Mouse (Mus musculus) left cerebral cortex, adult 18-20 months (tissue): ENCODE measurements at regions not wholly inside any gene's neighbourhood (a gene's known extent, or its start where the extent isn't known, plus 50 kb on each side); places are given as distances from the start of the nearest gene placed in this dataset.
A peak's percentile ranks its signal among the peaks of the same experiment; 100 is the strongest.
"Not testable (repeated sequence)": the region's sequence is repeated elsewhere in the genome, so short reads cannot be mapped to it uniquely, and the experiment has no call there.

Experiments used
- DNase-seq, 2 experiments: peaks; one replicate each; pipeline ENCODE4 v3.0.0; 2021 to 2022; ENCODE audit warnings: low spot score in 2 of 2, mixed read lengths in 1 of 2

- DNase-seq: no peak
These were observed 229.4 kb upstream of the Synpr start for GRCm38 (mm10) chr14:13055198-13055597.

GRCm38 (mm10) chr14:13042536-13042935, 219.7 kb upstream of the Cadps start:
- DNase-seq: not testable (repeated sequence)

- DNase-seq: no peak
These were observed 218.9 kb upstream of the Cadps start for GRCm38 (mm10) chr14:13041741-13042140.

- DNase-seq: no peak
These were observed 217.3 kb upstream of the Cadps start for GRCm38 (mm10) chr14:13040176-13040575.

- DNase-seq: peak; percentile 4 to 42
These were observed 214.5 kb upstream of the Cadps start for GRCm38 (mm10) chr14:13037426-13037825.

- no peak for DNase-seq
These were observed 206.9 kb upstream of the Cadps start for GRCm38 (mm10) chr14:13029794-13030193.

- no peak for DNase-seq
These were observed 199.9 kb upstream of the Cadps start for GRCm38 (mm10) chr14:13022744-13023143.

GRCm38 (mm10) chr14:13011099-13011498, 188.2 kb upstream of the Cadps start:
- DNase-seq: no peak

- DNase-seq: peak; percentile 88 to 91
These were observed 178.3 kb upstream of the Cadps start for GRCm38 (mm10) chr14:13000997-13001699.

DNA sequence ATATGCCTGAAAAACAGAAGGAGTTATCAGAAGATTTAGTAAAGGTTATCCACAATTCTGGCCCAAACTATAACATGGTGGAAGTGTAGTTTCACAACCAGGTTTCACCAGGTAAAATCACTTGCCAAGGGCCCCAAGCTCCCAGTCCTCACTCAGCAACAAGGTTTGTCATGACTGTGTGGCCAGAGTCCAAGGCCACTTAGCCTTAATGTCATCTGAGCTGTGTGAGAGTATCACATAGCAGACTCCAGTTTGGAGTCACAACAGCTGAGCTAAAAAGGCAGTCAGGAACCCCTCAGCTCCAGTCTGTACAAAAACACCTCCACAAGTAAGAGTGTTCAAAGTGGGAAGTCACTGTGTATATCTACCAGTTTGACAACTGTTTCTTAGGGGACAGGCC, 156.5 kb upstream of the Cadps start:
- DNase-seq: no peak

- no peak for DNase-seq
These were observed 143.6 kb upstream of the Cadps start for GRCm38 (mm10) chr14:12966441-12966840.

DNA sequence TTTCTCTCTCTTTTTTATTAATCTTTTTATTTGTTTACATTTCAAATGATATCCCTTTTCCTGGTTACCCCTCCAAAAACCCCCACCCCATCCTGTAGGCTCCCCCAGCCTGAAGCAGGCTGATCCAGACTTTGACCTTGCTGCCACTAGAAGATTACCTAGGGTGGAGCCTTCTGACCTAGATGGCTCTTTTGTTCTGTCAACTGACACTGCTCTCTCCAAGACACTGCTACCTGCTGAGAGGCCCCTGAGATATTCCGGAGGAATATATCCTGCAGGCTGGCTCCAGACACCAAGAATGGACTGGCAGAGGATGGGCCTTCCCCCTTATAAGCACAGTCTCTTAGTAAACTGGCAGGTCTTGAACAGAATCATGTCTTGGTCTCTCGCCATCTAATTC, 135.0 kb upstream of the Cadps start:
- not testable (repeated sequence) for DNase-seq

DNA sequence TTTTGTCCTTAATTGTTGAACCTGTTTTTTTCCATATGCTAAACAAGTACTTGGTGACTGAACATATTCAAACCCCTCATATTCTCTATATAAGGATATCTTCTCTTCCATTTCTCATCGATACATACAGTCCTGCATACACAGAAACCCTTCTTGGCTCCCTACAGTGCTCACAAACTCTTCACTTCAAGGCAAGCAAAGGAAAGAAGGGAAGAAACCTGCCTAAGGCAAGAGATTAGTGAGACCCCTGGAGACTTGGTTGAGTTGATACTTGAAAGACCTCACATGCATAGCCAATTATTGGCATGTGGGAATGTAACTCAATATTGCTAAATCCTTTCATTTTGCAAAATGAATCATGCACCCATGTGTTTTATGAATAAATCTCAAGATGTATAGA, 128.0 kb upstream of the Cadps start:
- no peak for DNase-seq

DNA sequence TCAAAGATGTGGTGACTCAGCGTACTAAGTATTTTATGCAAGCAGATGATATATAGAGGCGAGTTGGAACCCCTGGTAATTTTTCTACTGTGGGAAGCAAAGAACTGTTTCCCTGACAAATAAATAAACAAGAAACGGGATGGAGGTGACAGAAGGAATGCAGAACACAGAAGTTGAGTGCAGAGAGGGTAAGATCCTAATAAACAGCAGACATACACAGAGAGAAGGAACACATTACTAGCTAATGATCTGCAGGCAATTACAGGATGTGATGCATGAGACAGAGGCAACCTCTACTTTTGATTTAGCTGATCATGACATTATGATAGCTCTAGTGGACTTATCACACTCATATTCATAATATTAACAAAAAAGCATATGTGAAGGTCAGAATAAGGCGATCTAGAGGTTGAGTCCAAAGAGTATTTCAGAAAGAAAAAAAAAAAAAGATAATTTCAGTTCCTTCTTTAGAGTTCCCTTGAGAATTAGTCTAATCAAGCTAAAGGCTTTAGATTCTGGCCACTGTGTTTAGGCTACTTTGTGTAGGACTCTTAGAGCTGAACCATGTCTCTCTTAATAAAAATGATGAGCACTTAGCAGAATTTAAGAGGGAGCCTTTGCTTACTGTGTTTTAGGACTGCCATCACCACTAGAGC, 115.9 kb upstream of the Cadps start:
- no peak for DNase-seq

DNA sequence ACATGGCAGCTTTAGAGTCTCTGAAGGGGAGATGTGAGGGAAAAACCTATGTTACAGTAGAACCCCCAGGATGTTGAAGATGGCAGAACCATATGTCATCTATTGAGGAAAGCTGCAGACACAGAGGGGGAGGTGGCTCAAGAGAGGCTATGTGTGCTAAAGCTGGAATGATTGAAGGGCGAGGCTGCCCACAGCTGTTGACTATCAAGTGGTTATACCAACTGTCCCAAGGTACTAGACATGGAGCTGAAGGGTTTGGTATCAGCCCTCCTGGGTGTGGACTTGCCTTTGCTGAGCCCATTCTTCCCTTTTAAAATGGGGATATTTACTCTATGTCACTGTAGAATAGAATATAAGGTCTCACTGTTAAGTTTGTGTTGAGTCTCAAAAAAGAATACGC, 113.5 kb upstream of the Cadps start:
- no peak for DNase-seq

GRCm38 (mm10) chr14:12931668-12932384, 108.9 kb upstream of the Cadps start:
- DNase-seq: no peak

DNA sequence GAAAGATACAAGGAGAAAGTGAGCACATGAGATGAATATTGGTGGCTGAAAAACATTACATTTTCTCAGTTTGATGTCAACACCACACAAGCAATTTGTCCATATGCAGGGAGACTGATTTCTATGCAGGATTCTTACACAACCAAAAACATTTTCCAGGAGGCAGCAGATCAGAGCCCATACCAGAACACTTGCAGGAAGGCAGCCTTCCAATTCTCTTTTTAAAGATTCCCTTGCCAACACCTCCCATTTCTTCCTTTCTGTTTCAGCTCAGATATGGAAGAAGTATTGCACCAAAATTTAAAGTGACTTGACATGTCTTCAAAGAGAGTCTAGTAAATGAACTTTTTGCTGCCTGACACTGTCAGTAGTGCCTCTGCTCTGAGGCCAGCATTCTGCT, 100.7 kb upstream of the Cadps start:
- peak in 1 of 2 experiments; percentile 15 for DNase-seq

- DNase-seq: no peak
These were observed 92.6 kb upstream of the Cadps start for GRCm38 (mm10) chr14:12915431-12915830.

- DNase-seq: no peak
These were observed 91.1 kb upstream of the Cadps start for GRCm38 (mm10) chr14:12913956-12914355.

DNA sequence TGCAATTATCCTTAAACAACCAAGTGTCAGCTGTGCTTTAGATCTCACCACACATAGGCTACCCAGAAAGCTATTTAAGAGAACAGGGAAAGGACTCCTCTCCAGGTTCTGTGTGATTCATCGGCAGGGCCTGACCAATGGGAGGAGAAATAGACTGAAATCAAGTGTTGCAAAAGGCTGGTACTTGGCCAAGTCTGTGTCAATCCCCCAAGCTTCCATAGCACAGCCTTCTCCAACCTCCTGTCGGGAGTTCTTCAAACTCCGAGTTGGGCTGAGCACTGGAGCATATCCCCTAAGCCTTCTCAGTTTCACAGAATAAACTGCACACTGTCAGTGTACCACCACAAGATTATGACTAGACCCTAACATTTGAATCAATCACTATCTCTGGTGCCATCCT, 90.5 kb upstream of the Cadps start:
- no peak for DNase-seq

GRCm38 (mm10) chr14:12877337-12877662, 54.4 kb upstream of the Cadps start:
- no peak for DNase-seq
